Mouse (Mus musculus): ENCODE measurements around the gene Casc3. TPM values are rescaled to one million over a fixed set of nuclear protein-coding genes. Genes with fewer than 3 reads are reported as not detected.

Gene Casc3
- polyA plus RNA-seq, 1 experiment = 22.1 TPM

DNA sequence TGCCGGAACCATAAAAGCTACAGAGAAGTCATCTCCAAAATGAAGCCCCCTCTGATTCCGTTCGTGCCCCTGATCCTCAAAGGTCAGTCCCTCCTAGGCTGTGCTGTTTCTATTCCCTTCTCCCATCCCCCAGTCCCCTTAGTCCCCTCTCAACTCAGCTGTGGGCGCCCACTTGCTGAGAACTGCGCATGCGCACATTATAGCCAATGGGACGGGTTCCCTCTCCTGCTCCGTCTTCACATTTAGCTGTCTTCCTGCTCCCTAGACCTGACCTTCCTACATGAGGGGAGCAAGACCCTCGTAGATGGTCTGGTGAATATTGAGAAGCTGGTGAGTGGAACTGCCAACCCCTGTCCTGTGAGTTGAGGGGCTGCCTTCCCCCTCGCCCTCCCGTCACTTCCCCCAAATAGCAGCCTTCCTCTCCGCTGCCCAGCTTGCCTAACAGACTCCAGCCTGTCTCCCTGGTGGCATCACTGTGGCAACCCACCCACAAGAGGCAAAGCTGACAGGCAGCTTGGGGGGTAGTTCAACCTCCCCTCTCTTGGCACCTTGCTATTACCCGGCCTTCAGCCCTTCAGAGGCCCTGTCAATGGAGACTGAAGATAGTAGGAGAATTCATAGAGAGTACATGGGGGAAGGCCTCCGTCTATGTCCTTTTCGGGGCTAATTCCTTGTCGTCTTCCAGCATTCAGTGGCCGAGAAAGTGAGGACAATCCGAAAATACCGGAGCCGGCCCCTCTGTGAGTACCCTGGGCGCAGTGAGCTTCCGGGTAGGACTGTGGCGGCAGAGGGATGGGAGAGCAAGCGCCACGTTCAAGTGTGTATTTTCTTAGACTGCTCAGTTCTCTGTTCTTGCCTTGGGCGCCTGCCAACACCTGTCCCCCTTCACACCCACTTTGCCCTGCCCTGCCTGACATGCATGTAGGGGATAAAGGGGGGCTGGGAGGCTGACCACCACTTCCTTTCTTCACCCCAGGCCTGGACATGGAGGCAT, 45.7 kb downstream of the Casc3 start:
- no peak for TF ChIP-seq TCF12 (IDR thresholded peaks at IDR 0.05; ENCODE audit: insufficient read depth, poor library complexity, severe bottlenecking)
- TF ChIP-seq POLR2A (IDR thresholded peaks at IDR 0.05; ENCODE audit: insufficient read length, low read depth) = no peak
- no peak for TF ChIP-seq SRF (IDR thresholded peaks at IDR 0.05; ENCODE audit: control insufficient read depth, insufficient read length, low read depth)
- no peak for TF ChIP-seq REST (IDR thresholded peaks at IDR 0.05; ENCODE audit: insufficient read depth, insufficient read length)
- TF ChIP-seq POLR2AphosphoS2 (IDR thresholded peaks at IDR 0.05; ENCODE audit: insufficient read length, low read depth) = no peak
- TF ChIP-seq MYOG (IDR thresholded peaks at IDR 0.05; ENCODE audit: control insufficient read depth in 1 of 3, insufficient read depth in 1 of 3, insufficient read length in 2 of 3, low read depth in 2 of 3) = no peak
- TF ChIP-seq CEBPB (IDR thresholded peaks at IDR 0.05; ENCODE audit: insufficient read depth, poor library complexity, severe bottlenecking) = no peak
- TF ChIP-seq MAX (IDR thresholded peaks at IDR 0.05; ENCODE audit: low read depth) = no peak
- TF ChIP-seq E2F4 (IDR thresholded peaks at IDR 0.05; ENCODE audit: insufficient read depth) = no peak
- TF ChIP-seq TCF3 (IDR thresholded peaks at IDR 0.05; ENCODE audit: insufficient read length, low read depth) = no peak
- TF ChIP-seq USF1 (IDR thresholded peaks at IDR 0.05; ENCODE audit: low read depth) = no peak
- no peak for TF ChIP-seq MYOD1 (IDR thresholded peaks at IDR 0.05; ENCODE audit: control insufficient read depth in 1 of 3, insufficient read length in 2 of 3, low read depth in 2 of 3)
- no peak overlapping the region for H3K4me2 ChIP-seq (ENCODE audit: low read depth)

GRCm38 (mm10) chr11:98854116-98854515, 49.4 kb downstream of the Casc3 start:
- Histone ChIP-seq H3K4me2 (ENCODE audit: low read depth) (no peak overlapping the region), H3K79me2 (ENCODE audit: control insufficient read depth, insufficient read depth) (no peaks in the 10 kb centered on the region), H3K4me3 (no peak overlapping the region), H3K27me3 (ENCODE audit: control insufficient read depth, insufficient read depth, insufficient read length) (no peaks in the 10 kb centered on the region), H3ac (ENCODE audit: control insufficient read depth, insufficient read length) (no peak overlapping the region), H3K36me3 (ENCODE audit: control insufficient read depth, insufficient read depth) (no peaks in the 10 kb centered on the region)
- TF ChIP-seq POLR2A (IDR thresholded peaks at IDR 0.05; ENCODE audit: insufficient read length, low read depth) = no peak
- no peak for TF ChIP-seq MYOG (IDR thresholded peaks at IDR 0.05; ENCODE audit: control insufficient read depth in 1 of 3, insufficient read depth in 1 of 3, insufficient read length in 2 of 3, low read depth in 2 of 3)
- no peak for TF ChIP-seq USF1 (IDR thresholded peaks at IDR 0.05; ENCODE audit: low read depth)
- TF ChIP-seq POLR2AphosphoS2 (IDR thresholded peaks at IDR 0.05; ENCODE audit: insufficient read length, low read depth) = peak; percentile 2
- no peak for TF ChIP-seq TCF12 (IDR thresholded peaks at IDR 0.05; ENCODE audit: insufficient read depth, poor library complexity, severe bottlenecking)

More for the DNA sequence above, 45.7 kb downstream of the Casc3 start:
- no peaks in the 10 kb centered on the region for H3K27me3 ChIP-seq (ENCODE audit: control insufficient read depth, insufficient read depth, insufficient read length)
- no peak overlapping the region for H3ac ChIP-seq (ENCODE audit: control insufficient read depth, insufficient read length)
- no peaks in the 10 kb centered on the region for H3K79me2 ChIP-seq (ENCODE audit: control insufficient read depth, insufficient read depth)
- H3K4me3 ChIP-seq = no peak overlapping the region
- no peaks in the 10 kb centered on the region for H3K36me3 ChIP-seq (ENCODE audit: control insufficient read depth, insufficient read depth)

DNA sequence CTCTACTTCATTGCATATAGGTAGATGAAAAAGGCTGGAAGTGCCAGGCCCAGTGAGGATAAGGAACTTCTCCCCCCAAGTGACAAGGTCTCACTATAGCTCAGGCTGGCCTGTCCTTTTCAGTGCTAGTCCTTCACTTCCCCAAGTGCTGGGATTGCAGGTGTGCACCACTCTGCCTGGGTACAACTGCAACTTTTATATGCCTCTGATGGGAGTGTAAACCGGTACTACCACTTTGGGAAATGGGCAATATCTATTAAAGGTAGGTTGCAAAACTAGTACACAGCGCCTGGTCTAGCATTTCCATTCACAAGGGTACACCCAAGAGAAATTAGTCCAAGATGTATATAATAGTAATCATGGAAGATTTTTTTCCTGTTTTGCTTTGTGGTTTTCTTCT, 50.0 kb downstream of the Casc3 start:
- Histone ChIP-seq H3K27me3 (ENCODE audit: control insufficient read depth, insufficient read depth, insufficient read length) (no peaks in the 10 kb centered on the region), H3ac (ENCODE audit: control insufficient read depth, insufficient read length) (no peak overlapping the region), H3K36me3 (ENCODE audit: control insufficient read depth, insufficient read depth) (no peaks in the 10 kb centered on the region), H3K4me2 (ENCODE audit: low read depth) (no peak overlapping the region), H3K4me3 (no peak overlapping the region), H3K79me2 (ENCODE audit: control insufficient read depth, insufficient read depth) (no peaks in the 10 kb centered on the region)
- no peak for TF ChIP-seq MYOD1 (IDR thresholded peaks at IDR 0.05; ENCODE audit: control insufficient read depth in 1 of 3, insufficient read length in 2 of 3, low read depth in 2 of 3)
- no peak for TF ChIP-seq MAX (IDR thresholded peaks at IDR 0.05; ENCODE audit: low read depth)
- no peak for TF ChIP-seq CEBPB (IDR thresholded peaks at IDR 0.05; ENCODE audit: insufficient read depth, poor library complexity, severe bottlenecking)
- no peak for TF ChIP-seq POLR2A (IDR thresholded peaks at IDR 0.05; ENCODE audit: insufficient read length, low read depth)
- TF ChIP-seq MYOG (IDR thresholded peaks at IDR 0.05; ENCODE audit: control insufficient read depth in 1 of 3, insufficient read depth in 1 of 3, insufficient read length in 2 of 3, low read depth in 2 of 3) = no peak
- TF ChIP-seq SRF (IDR thresholded peaks at IDR 0.05; ENCODE audit: control insufficient read depth, insufficient read length, low read depth) = no peak
- TF ChIP-seq E2F4 (IDR thresholded peaks at IDR 0.05; ENCODE audit: insufficient read depth) = no peak
- no peak for TF ChIP-seq POLR2AphosphoS2 (IDR thresholded peaks at IDR 0.05; ENCODE audit: insufficient read length, low read depth)
- no peak for TF ChIP-seq TCF12 (IDR thresholded peaks at IDR 0.05; ENCODE audit: insufficient read depth, poor library complexity, severe bottlenecking)
- no peak for TF ChIP-seq USF1 (IDR thresholded peaks at IDR 0.05; ENCODE audit: low read depth)
- no peak for TF ChIP-seq TCF3 (IDR thresholded peaks at IDR 0.05; ENCODE audit: insufficient read length, low read depth)
- TF ChIP-seq REST (IDR thresholded peaks at IDR 0.05; ENCODE audit: insufficient read depth, insufficient read length) = no peak

GRCm38 (mm10) chr11:98858759-98859731, 54.3 kb downstream of the Casc3 start:
- H3K79me2 ChIP-seq (ENCODE audit: control insufficient read depth, insufficient read depth) = peaks cover 3% of the 10 kb centered on the region
- no peak for TF ChIP-seq REST (IDR thresholded peaks at IDR 0.05; ENCODE audit: insufficient read depth, insufficient read length)
- no peak for TF ChIP-seq POLR2AphosphoS2 (IDR thresholded peaks at IDR 0.05; ENCODE audit: insufficient read length, low read depth)
- TF ChIP-seq POLR2A (IDR thresholded peaks at IDR 0.05; ENCODE audit: insufficient read length, low read depth) = no peak
- TF ChIP-seq CEBPB (IDR thresholded peaks at IDR 0.05; ENCODE audit: insufficient read depth, poor library complexity, severe bottlenecking) = no peak
- TF ChIP-seq MYOG (IDR thresholded peaks at IDR 0.05; ENCODE audit: control insufficient read depth in 1 of 3, insufficient read depth in 1 of 3, insufficient read length in 2 of 3, low read depth in 2 of 3) = no peak
- TF ChIP-seq USF1 (IDR thresholded peaks at IDR 0.05; ENCODE audit: low read depth) = no peak
- no peak for TF ChIP-seq MYOD1 (IDR thresholded peaks at IDR 0.05; ENCODE audit: control insufficient read depth in 1 of 3, insufficient read length in 2 of 3, low read depth in 2 of 3)
- no peak for TF ChIP-seq TCF3 (IDR thresholded peaks at IDR 0.05; ENCODE audit: insufficient read length, low read depth)
- TF ChIP-seq SRF (IDR thresholded peaks at IDR 0.05; ENCODE audit: control insufficient read depth, insufficient read length, low read depth) = no peak
- TF ChIP-seq E2F4 (IDR thresholded peaks at IDR 0.05; ENCODE audit: insufficient read depth) = no peak
- TF ChIP-seq TCF12 (IDR thresholded peaks at IDR 0.05; ENCODE audit: insufficient read depth, poor library complexity, severe bottlenecking) = no peak
- no peak for TF ChIP-seq MAX (IDR thresholded peaks at IDR 0.05; ENCODE audit: low read depth)
- H3K4me2 ChIP-seq (ENCODE audit: low read depth) = peak overlapping the region; percentile 44
- no peak overlapping the region for H3ac ChIP-seq (ENCODE audit: control insufficient read depth, insufficient read length)
- no peaks in the 10 kb centered on the region for H3K36me3 ChIP-seq (ENCODE audit: control insufficient read depth, insufficient read depth)
- H3K4me3 ChIP-seq = no peak overlapping the region
- H3K27me3 ChIP-seq (ENCODE audit: control insufficient read depth, insufficient read depth, insufficient read length) = no peaks in the 10 kb centered on the region
